Mouse (Mus musculus): ENCODE measurements at regions not wholly inside any gene's neighbourhood (a gene's known extent, or its start where the extent isn't known, plus 50 kb on each side); places are given as distances from the start of the nearest gene placed in this dataset.

- Histone ChIP-seq H3K4me2 (ENCODE audit: low read depth) (no peak overlapping the region), H3K4me3 (no peak overlapping the region), H3K36me3 (ENCODE audit: control insufficient read depth, insufficient read depth) (no peaks in the 10 kb centered on the region), H3ac (ENCODE audit: control insufficient read depth, insufficient read length) (no peak overlapping the region), H3K79me2 (ENCODE audit: control insufficient read depth, insufficient read depth) (no peaks in the 10 kb centered on the region), H3K27me3 (ENCODE audit: control insufficient read depth, insufficient read depth, insufficient read length) (peaks cover 35% of the 10 kb centered on the region)
- TF ChIP-seq REST (IDR thresholded peaks at IDR 0.05; ENCODE audit: insufficient read depth, insufficient read length) (no peak), MYOD1 (IDR thresholded peaks at IDR 0.05; ENCODE audit: control insufficient read depth in 1 of 3, insufficient read length in 2 of 3, low read depth in 2 of 3) (no peak), MYOG (IDR thresholded peaks at IDR 0.05; ENCODE audit: control insufficient read depth in 1 of 3, insufficient read depth in 1 of 3, insufficient read length in 2 of 3, low read depth in 2 of 3) (no peak), TCF12 (IDR thresholded peaks at IDR 0.05; ENCODE audit: insufficient read depth, poor library complexity, severe bottlenecking) (no peak), TCF3 (IDR thresholded peaks at IDR 0.05; ENCODE audit: insufficient read length, low read depth) (no peak), USF1 (IDR thresholded peaks at IDR 0.05; ENCODE audit: low read depth) (no peak), SRF (IDR thresholded peaks at IDR 0.05; ENCODE audit: control insufficient read depth, insufficient read length, low read depth) (no peak), POLR2AphosphoS2 (IDR thresholded peaks at IDR 0.05; ENCODE audit: insufficient read length, low read depth) (no peak), E2F4 (IDR thresholded peaks at IDR 0.05; ENCODE audit: insufficient read depth) (no peak), MAX (IDR thresholded peaks at IDR 0.05; ENCODE audit: low read depth) (no peak), CEBPB (IDR thresholded peaks at IDR 0.05; ENCODE audit: insufficient read depth, poor library complexity, severe bottlenecking) (no peak), POLR2A (IDR thresholded peaks at IDR 0.05; ENCODE audit: insufficient read length, low read depth) (no peak)
These were observed 79.9 kb upstream of the Shb start for GRCm38 (mm10) chr4:45612132-45612531.

GRCm38 (mm10) chr4:45610937-45611336, 78.7 kb upstream of the Shb start:
- TF ChIP-seq TCF3 (IDR thresholded peaks at IDR 0.05; ENCODE audit: insufficient read length, low read depth), result no peak
- no peak for TF ChIP-seq POLR2AphosphoS2 (IDR thresholded peaks at IDR 0.05; ENCODE audit: insufficient read length, low read depth)
- H3K27me3 ChIP-seq (ENCODE audit: control insufficient read depth, insufficient read depth, insufficient read length), result peaks cover 27% of the 10 kb centered on the region
- H3K4me2 ChIP-seq (ENCODE audit: low read depth), result no peak overlapping the region
- H3K36me3 ChIP-seq (ENCODE audit: control insufficient read depth, insufficient read depth), result no peaks in the 10 kb centered on the region
- no peaks in the 10 kb centered on the region for H3K79me2 ChIP-seq (ENCODE audit: control insufficient read depth, insufficient read depth)
- no peak overlapping the region for H3K4me3 ChIP-seq
- no peak overlapping the region for H3ac ChIP-seq (ENCODE audit: control insufficient read depth, insufficient read length)

- H3K79me2 ChIP-seq (ENCODE audit: control insufficient read depth, insufficient read depth), result no peaks in the 10 kb centered on the region
- H3ac ChIP-seq (ENCODE audit: control insufficient read depth, insufficient read length), result no peak overlapping the region
- peaks cover 40% of the 10 kb centered on the region for H3K27me3 ChIP-seq (ENCODE audit: control insufficient read depth, insufficient read depth, insufficient read length)
- no peak overlapping the region for H3K4me2 ChIP-seq (ENCODE audit: low read depth)
- no peak for TF ChIP-seq USF1 (IDR thresholded peaks at IDR 0.05; ENCODE audit: low read depth)
- no peak for TF ChIP-seq TCF3 (IDR thresholded peaks at IDR 0.05; ENCODE audit: insufficient read length, low read depth)
- TF ChIP-seq E2F4 (IDR thresholded peaks at IDR 0.05; ENCODE audit: insufficient read depth), result no peak
- no peak for TF ChIP-seq MYOG (IDR thresholded peaks at IDR 0.05; ENCODE audit: control insufficient read depth in 1 of 3, insufficient read depth in 1 of 3, insufficient read length in 2 of 3, low read depth in 2 of 3)
- no peak for TF ChIP-seq SRF (IDR thresholded peaks at IDR 0.05; ENCODE audit: control insufficient read depth, insufficient read length, low read depth)
- TF ChIP-seq CEBPB (IDR thresholded peaks at IDR 0.05; ENCODE audit: insufficient read depth, poor library complexity, severe bottlenecking), result no peak
- TF ChIP-seq MYOD1 (IDR thresholded peaks at IDR 0.05; ENCODE audit: control insufficient read depth in 1 of 3, insufficient read length in 2 of 3, low read depth in 2 of 3), result no peak
- no peak for TF ChIP-seq REST (IDR thresholded peaks at IDR 0.05; ENCODE audit: insufficient read depth, insufficient read length)
- TF ChIP-seq POLR2A (IDR thresholded peaks at IDR 0.05; ENCODE audit: insufficient read length, low read depth), result no peak
- TF ChIP-seq TCF12 (IDR thresholded peaks at IDR 0.05; ENCODE audit: insufficient read depth, poor library complexity, severe bottlenecking), result no peak
- no peak for TF ChIP-seq MAX (IDR thresholded peaks at IDR 0.05; ENCODE audit: low read depth)
- no peak for TF ChIP-seq POLR2AphosphoS2 (IDR thresholded peaks at IDR 0.05; ENCODE audit: insufficient read length, low read depth)
- no peaks in the 10 kb centered on the region for H3K36me3 ChIP-seq (ENCODE audit: control insufficient read depth, insufficient read depth)
- no peak overlapping the region for H3K4me3 ChIP-seq
These were observed 74.3 kb upstream of the Shb start for GRCm38 (mm10) chr4:45606578-45606977.

GRCm38 (mm10) chr4:45605681-45606080, 73.4 kb upstream of the Shb start:
- Histone ChIP-seq H3K79me2 (ENCODE audit: control insufficient read depth, insufficient read depth) (no peaks in the 10 kb centered on the region), H3K4me3 (no peak overlapping the region), H3K4me2 (ENCODE audit: low read depth) (no peak overlapping the region), H3ac (ENCODE audit: control insufficient read depth, insufficient read length) (no peak overlapping the region), H3K27me3 (ENCODE audit: control insufficient read depth, insufficient read depth, insufficient read length) (peaks cover 39% of the 10 kb centered on the region), H3K36me3 (ENCODE audit: control insufficient read depth, insufficient read depth) (no peaks in the 10 kb centered on the region)
- TF ChIP-seq E2F4 (IDR thresholded peaks at IDR 0.05; ENCODE audit: insufficient read depth), result no peak
- TF ChIP-seq POLR2AphosphoS2 (IDR thresholded peaks at IDR 0.05; ENCODE audit: insufficient read length, low read depth), result no peak
- TF ChIP-seq POLR2A (IDR thresholded peaks at IDR 0.05; ENCODE audit: insufficient read length, low read depth), result no peak
- TF ChIP-seq CEBPB (IDR thresholded peaks at IDR 0.05; ENCODE audit: insufficient read depth, poor library complexity, severe bottlenecking), result no peak
- no peak for TF ChIP-seq REST (IDR thresholded peaks at IDR 0.05; ENCODE audit: insufficient read depth, insufficient read length)
- TF ChIP-seq MYOG (IDR thresholded peaks at IDR 0.05; ENCODE audit: control insufficient read depth in 1 of 3, insufficient read depth in 1 of 3, insufficient read length in 2 of 3, low read depth in 2 of 3), result no peak
- TF ChIP-seq MAX (IDR thresholded peaks at IDR 0.05; ENCODE audit: low read depth), result no peak
- no peak for TF ChIP-seq TCF3 (IDR thresholded peaks at IDR 0.05; ENCODE audit: insufficient read length, low read depth)
- no peak for TF ChIP-seq MYOD1 (IDR thresholded peaks at IDR 0.05; ENCODE audit: control insufficient read depth in 1 of 3, insufficient read length in 2 of 3, low read depth in 2 of 3)
- no peak for TF ChIP-seq SRF (IDR thresholded peaks at IDR 0.05; ENCODE audit: control insufficient read depth, insufficient read length, low read depth)
- no peak for TF ChIP-seq TCF12 (IDR thresholded peaks at IDR 0.05; ENCODE audit: insufficient read depth, poor library complexity, severe bottlenecking)
- no peak for TF ChIP-seq USF1 (IDR thresholded peaks at IDR 0.05; ENCODE audit: low read depth)

GRCm38 (mm10) chr4:45604271-45604800, 72.1 kb upstream of the Shb start:
- Histone ChIP-seq H3K4me3 (no peak overlapping the region), H3K27me3 (ENCODE audit: control insufficient read depth, insufficient read depth, insufficient read length) (peaks cover 45% of the 10 kb centered on the region), H3K4me2 (ENCODE audit: low read depth) (no peak overlapping the region), H3K36me3 (ENCODE audit: control insufficient read depth, insufficient read depth) (no peaks in the 10 kb centered on the region), H3ac (ENCODE audit: control insufficient read depth, insufficient read length) (no peak overlapping the region), H3K79me2 (ENCODE audit: control insufficient read depth, insufficient read depth) (no peaks in the 10 kb centered on the region)
- TF ChIP-seq POLR2A (IDR thresholded peaks at IDR 0.05; ENCODE audit: insufficient read length, low read depth) (no peak), CEBPB (IDR thresholded peaks at IDR 0.05; ENCODE audit: insufficient read depth, poor library complexity, severe bottlenecking) (no peak), TCF3 (IDR thresholded peaks at IDR 0.05; ENCODE audit: insufficient read length, low read depth) (no peak), TCF12 (IDR thresholded peaks at IDR 0.05; ENCODE audit: insufficient read depth, poor library complexity, severe bottlenecking) (no peak), SRF (IDR thresholded peaks at IDR 0.05; ENCODE audit: control insufficient read depth, insufficient read length, low read depth) (no peak), MYOG (IDR thresholded peaks at IDR 0.05; ENCODE audit: control insufficient read depth in 1 of 3, insufficient read depth in 1 of 3, insufficient read length in 2 of 3, low read depth in 2 of 3) (no peak)
